Mouse (Mus musculus) spleen, embryonic (tissue): ENCODE results near the gene Aoc2.
"Not testable (repeated sequence)": the region's sequence is repeated elsewhere in the genome, so short reads cannot be mapped to it uniquely, and the experiment has no call there.

ENCODE experiments used
- CTCF ChIA-PET: fragments of 350-600 bp; sonication (Branson Sonifier 250); formaldehyde crosslinking; loops from one replicate; lab custom pipeline; 2022; lab: Charles Lee

Gene Aoc2

DNA sequence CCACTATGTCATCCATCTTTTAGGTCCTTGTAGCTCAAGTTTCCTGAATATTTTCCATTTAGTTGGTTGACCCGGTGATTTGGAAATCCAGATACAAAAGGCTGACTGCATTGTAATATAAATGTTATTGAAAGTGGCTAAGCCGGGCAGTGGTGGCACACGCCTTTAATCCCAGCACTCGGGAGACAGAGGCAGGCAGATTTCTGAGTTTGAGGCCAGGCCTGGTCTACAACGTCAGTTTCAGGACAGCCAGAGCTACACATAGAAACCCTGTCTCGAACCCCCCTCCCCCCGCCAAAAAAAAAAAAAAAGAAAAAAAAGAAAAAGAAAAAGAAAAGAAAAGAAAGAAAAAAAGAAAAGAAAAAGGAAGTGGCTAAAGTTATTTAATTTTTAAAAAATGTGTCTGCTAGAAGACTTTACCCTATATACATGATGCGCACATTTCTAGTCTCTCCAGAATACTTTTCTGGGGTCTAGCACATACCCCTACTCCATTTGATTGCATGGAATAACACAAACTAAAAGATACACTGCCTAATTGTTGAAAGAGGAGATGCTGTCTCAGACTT, 9.7 kb upstream of the Aoc2 start:
- CTCF ChIA-PET: interaction anchor here (0.7 kb wide), 1 partner anchor 1844 kb away, joined by 4 read pairs; no protein-coding TSS in a partner anchor

DNA sequence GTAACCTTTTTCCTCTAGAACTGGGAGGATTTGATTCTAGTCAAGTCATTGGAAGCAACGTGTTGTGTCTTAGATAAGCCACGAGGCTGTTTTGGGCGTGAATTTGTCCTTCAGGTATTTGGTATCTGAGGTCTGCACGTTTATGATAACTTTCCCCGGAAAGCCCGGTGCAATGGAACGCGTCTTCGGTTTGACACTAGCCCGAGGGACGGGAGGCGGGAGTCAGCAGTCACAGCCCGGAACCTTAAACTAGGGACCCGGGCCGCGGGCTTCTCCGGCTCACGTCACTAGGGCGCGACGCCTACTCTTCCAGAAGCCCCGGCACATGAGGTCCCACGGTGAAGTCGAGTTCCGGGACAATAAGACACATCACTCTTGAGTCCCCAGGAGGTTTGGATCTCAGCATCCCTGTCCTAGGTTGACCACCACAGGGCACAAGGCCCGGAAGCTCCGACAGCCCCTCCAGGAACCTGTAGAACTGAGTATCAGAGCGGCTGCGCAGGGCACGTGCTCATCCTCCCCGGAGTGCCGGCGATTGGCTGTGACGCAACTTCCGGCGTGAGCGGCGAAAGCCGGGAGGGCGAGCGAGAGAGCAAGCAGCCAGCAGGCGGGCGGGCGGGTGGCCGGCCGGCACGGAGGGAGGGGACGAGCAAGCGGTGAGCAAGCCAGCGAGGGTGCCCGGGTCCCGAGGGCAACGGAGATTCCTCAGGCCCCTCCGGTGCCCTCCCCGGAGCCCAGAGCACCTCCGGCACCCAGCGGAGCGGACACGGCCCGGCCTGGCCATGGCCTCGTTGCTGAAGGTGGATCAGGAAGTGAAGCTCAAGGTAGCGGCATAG, 9.0 kb upstream of the Aoc2 start, which contains the start of gene Psme3:
TSS of gene Psme3 (plus strand) at position 549 of the 836 bp plus-strand sequence.
- CTCF ChIA-PET: no interaction called here

DNA sequence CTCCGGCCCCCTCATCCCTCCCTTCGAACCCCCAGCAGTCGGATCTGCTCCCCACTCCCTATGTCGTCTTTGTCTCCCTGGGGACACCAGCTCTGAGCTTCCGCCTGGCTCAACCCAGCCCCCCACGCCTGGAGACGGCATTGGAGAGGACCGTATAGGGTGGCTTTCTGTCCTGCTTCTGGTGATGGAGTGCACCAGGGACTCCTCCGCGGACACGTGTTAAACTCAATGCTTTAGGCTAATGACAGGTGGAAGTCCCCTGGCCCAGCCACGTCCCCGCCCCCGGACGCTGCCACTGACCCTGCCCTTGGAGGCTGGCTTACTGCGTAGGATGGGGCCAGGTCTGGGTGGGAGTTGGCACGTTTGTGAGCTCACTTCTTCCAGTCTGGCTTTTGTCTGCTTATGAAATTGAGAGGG, 8.4 kb upstream of the Aoc2 start:
- CTCF ChIA-PET: no interaction called here

DNA sequence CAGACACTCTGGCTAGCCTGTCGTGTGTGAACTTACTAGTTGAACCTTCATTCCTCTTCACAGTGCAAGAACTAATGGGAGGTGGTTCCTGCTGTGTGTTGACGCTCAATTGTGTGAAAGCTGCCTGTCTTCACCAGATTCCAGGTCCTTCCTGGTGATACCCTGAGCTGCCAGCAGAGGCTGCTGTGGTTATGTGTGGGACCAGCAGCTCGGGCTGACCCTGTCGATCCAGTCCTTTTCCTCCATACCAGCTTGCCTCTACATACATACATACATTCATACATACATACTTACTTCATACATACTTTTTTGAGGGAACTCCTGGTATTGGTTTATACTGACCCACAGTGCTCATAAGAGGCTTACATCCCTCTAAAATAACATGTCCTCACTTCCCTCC, 1.3 kb upstream of the Aoc2 start:
- CTCF ChIA-PET: no interaction called here

DNA sequence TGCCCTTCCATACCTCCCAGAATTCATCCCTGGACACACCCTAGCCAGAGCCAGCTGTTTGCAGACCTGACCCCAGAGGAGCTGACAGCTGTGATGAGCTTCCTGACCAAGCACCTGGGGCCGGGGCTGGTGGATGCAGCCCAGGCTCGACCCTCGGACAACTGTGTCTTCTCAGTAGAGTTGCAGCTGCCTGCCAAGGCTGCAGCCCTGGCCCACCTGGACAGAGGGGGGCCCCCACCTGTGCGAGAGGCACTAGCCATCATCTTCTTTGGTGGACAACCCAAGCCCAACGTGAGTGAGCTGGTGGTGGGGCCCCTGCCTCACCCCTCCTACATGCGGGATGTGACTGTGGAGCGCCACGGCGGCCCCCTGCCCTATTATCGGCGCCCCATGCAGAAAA, 338 bp downstream of the Aoc2 start:
- CTCF ChIA-PET: not testable (repeated sequence)

DNA sequence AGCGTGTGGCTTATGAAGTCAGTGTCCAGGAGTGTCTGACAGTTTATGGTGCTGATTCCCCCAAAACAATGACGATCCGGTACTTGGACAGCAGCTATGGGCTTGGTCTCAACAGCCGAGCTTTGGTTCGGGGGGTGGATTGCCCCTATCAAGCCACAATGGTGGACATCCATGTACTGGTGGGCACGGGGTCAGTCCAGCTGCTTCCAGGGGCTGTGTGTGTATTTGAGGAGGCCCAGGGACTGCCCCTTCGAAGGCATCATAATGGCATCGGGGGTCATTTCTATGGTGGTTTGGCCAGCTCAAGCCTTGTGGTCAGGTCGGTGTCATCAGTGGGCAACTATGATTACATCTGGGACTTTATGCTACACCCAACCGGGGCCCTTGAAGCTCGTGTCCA, 1.3 kb downstream of the Aoc2 start:
- CTCF ChIA-PET: interaction anchor here (0.6 kb wide), 1 partner anchor 127 kb away, joined by 13 read pairs; no protein-coding TSS in a partner anchor

DNA sequence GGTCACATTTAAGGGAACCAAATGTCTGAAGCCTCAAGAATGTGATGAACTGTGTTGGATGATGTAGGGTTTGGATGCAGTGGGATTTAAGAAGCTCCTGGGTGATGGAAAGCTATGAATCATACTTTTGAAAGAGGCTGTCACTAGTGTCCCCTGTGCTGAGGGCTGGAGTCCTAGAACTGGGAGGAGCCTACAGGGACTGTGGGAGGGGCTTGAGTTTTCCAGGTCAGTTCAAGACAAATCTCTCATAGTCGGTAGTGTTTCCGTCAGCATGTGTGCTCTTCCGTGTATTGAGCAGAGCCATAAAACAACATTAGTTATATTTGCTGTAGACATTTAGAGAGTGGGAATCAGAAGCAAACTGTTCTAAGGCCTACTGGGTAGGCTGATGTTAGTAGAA, 2.4 kb downstream of the Aoc2 start:
- CTCF ChIA-PET: no interaction called here

DNA sequence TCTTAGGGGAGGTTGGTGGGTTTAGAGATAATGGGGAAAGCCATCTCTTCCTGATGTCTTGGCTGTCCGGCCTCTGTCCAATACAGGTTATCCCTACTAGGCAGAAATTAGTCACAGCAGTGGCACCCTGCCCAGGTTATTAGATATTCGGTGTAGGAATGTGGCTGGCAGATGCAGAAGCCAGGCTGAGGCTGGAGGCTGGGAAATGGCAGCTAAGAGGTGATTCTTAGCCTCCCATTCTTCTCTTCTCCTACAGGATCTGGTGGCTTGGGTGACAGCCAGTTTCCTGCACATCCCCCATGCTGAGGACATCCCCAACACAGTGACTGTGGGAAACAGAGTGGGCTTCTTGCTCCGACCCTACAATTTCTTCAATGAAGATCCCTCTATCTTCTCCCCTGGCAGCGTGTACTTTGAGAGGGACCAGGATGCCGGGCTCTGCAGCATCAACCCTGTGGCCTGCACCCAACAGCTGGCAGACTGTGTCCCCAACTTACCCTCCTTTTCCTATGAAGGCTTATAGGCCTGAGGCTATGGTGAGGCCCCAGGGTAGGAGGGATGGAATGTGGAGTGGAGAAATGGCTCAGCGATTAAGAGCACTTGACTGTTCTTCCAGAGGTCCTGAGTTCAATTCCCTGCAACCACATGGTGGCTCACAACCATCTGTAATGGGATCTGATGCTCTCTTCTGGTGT, 4.2 kb downstream of the Aoc2 start:
- CTCF ChIA-PET: no interaction called here

DNA sequence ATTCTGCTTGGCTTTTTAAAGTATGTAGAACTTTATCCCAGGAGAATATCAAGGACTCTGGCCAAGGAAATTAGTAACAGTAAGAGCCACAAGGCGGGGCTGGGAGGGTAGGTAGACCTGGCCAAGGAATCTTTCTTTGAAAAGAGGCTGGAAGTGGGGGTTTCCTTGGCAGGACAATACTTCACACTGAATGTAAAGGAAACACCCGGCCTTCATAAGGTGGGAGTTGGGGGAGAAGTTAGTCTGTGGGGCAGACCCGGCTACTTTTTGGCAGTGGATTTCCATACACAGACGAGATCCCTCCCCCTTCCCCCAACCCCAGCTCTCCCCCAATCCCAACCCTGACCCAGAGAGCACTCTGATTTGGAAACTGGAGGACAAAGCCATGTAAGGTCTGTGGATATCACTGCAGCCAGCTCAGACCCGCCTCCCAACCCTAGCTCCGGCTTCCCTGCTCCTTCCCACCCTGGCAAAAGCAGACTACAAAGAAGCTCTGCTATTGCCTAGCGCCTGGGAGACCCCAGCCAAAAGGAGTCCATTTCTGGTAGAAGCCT, 5.6 kb downstream of the Aoc2 start, which contains the start of gene Aoc3:
TSS of gene Aoc3 (plus strand) at position 235 of the 554 bp plus-strand sequence.
- CTCF ChIA-PET: no interaction called here

DNA sequence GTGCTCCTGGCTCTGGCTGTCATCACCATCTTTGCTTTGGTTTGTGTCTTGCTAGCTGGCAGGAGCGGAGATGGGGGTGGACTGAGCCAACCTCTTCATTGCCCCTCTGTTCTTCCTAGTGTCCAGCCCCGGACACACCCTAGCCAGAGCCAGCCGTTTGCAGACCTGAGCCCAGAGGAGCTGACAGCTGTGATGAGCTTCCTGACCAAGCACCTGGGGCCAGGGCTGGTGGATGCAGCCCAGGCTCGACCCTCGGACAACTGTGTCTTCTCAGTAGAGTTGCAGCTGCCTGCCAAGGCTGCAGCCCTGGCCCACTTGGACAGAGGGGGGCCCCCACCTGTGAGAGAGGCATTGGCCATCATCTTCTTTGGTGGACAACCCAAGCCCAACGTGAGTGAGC, 6.1 kb downstream of the Aoc2 start:
- CTCF ChIA-PET: not testable (repeated sequence)

DNA sequence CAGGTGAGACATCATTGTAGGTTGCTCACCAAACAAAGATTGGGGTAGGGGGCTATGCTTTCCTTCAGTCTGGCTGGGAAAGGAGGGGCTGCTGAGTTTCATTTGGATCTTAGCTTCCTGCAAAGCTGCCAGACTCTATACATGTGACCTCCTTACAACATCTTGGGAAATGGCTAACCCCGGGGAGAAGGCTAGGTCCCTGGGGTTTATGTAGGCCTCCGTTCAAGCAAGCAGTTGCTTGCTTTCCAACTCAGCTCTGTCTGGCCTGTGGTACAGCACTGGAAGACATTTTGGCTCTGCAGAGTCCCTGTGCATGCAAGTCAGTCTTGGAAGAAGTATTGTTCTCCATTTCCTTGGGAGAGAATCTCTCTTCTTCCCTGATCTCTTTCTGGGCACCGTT, 7.7 kb downstream of the Aoc2 start:
- CTCF ChIA-PET: no interaction called here

DNA sequence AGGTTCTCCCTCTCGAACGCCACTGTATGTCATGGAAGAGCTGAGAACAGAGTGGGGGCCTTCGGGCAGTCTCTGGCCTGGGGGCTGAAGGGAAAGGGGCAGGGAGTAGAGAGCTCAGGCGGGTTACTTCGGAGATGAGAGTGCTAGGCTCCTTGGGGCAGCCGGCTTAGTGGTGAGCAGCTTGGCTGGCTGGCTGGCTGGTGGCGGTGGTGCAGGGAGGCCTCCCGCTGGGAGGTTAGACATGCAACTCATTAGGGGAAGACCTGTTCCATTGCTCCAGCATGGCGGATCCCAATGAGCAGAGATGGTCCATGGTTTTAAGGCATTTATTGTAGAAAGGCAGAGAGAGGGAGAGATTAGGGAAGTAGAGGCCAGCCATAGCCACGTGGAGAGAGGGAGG, 9.2 kb downstream of the Aoc2 start:
- CTCF ChIA-PET: no interaction called here

DNA sequence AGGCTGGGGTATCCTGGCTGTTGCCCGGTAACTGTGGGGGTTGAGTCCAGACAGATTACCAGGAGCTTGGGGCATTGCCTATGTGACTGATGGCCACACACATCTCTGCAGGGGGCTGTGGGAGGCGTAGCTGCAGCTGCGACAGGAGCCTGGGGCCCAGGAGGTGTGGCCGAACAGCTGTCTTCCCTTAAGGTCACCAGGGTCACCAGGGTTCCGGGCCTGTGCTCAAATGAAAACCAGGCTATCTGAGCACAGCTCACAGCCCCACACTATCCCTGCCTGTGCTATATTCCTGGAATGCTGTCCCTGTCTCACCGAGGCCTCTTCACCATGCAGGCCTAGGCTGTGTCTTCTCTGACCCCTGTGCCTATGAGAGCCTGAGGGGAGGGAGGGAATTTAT, 9.7 kb downstream of the Aoc2 start:
- CTCF ChIA-PET: no interaction called here

DNA sequence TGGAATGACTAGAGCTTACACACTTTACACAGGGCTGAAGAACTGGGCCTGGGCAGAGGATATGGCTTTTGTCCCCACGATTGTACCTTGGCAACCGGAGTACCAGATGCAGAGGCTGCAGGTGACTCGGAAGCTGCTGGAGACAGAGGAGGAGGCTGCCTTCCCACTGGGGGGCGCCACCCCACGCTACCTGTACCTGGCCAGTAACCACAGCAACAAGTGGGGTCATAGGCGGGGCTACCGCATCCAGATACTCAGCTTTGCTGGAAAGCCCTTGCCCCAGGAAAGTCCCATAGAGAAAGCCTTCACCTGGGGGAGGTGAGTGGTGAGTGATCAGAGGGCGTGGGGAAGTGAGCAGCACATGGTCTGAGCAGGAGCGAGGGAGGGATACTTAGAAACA, 10.8 kb downstream of the Aoc2 start:
- CTCF ChIA-PET: interaction anchor here (0.9 kb wide), 1 partner anchor 171 kb away, joined by 17 read pairs; no protein-coding TSS in a partner anchor

DNA sequence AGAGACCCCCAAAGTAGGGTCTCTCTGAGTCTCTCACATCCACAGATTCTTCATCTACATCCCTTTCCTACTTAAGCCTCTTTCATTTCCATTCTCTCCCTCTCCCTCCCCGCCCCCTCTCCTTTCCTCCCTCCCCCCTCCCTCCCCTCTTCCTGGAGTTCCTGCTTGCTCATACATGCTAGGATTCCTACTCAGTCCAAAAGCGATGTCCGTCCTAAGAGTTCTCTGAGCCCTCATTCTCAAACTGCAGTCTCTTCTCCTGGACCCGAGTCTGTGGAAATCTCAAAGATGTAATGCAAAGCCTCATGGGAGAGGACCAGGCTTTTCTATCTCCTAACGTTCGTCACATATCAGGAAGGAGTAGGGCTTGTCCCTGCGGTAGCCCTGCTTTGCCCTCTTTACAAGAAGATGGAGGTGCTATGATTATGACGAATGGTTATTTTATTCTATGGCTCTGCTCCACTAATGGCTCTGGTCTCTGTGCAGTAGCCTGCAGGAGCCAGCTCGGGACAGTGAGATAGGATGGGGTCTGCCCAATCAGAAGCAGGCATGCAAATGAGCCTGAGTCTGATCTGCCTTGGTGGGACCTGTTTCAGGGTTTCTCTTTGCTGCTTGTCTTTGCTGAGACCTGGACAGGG, 13.4 kb downstream of the Aoc2 start:
- CTCF ChIA-PET: no interaction called here

DNA sequence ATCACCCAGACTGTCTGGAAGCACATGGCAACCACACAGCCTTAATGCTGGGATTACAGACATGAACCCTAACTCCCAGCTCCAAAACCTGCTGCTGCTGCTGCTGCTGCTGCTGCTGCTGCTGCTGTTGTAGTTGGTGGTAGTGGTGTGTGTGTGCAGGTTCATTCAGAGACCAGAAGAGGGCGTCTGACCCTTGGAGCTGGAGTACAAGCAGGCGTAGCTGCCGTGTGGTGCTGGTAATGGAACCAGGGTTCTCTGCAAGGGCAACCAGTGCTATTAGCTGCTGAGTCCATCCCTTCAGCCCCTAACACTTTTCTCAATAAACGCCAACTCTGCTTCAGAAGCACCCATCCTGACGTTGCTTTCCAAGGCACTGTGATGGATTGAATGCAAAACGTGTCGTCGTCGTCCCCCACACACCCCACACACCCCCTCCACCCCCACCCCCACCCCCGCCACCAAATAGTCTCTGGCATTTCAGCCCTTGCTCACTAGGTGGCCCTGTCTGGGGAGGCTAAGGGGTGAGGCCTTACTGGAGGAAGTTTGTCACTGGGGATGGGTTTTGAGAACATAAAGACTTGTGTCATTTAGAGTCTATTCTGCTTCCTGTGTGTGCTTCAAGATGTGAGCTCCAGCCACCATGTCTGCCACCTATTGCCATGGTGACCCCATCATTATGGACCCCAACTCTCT, 22.4 kb downstream of the Aoc2 start:
- CTCF ChIA-PET: no interaction called here

DNA sequence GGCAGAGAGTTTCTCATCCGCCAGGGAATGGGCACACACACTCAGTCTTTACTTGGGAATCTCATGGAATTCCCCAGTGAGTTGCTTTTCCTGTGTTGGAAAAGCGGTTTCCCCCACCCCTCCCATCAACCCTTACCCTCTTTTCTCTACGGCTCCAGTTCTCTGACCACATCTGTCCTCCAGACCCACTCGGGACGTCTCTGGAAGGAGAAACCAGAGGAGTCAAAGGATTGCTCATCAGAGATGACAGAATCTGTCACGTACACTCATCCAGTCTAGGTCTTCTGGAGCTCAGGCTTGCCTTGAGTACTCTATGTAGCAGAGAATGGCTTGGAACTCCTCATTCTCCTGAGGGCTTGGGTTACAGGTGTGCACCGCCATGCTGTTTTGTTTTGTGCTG, 23.9 kb downstream of the Aoc2 start:
- CTCF ChIA-PET: interaction anchor here (0.6 kb wide), 1 partner anchor 235 kb away, joined by 5 read pairs; no protein-coding TSS in a partner anchor

DNA sequence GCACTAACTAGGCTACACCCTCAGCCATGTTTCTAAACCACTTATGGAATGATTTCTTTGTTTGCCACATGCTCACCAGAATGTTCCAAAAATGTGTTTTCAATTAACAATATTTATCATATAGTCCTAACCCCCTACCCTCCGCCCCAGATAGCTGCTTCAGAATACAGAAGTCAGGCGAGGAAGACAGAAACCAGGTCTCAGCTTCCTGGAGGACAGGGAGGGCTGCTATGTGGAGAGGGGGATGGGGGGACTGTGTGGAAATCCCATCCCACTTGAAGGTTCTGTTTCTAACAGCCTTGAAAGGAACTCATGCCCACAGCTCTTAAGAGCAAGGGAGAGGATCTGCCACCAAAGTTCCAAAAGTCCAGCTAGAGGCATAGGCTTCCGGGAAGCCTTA, 24.4 kb downstream of the Aoc2 start:
- CTCF ChIA-PET: interaction anchor here (0.6 kb wide), 1 partner anchor 235 kb away, joined by 5 read pairs; no protein-coding TSS in a partner anchor

DNA sequence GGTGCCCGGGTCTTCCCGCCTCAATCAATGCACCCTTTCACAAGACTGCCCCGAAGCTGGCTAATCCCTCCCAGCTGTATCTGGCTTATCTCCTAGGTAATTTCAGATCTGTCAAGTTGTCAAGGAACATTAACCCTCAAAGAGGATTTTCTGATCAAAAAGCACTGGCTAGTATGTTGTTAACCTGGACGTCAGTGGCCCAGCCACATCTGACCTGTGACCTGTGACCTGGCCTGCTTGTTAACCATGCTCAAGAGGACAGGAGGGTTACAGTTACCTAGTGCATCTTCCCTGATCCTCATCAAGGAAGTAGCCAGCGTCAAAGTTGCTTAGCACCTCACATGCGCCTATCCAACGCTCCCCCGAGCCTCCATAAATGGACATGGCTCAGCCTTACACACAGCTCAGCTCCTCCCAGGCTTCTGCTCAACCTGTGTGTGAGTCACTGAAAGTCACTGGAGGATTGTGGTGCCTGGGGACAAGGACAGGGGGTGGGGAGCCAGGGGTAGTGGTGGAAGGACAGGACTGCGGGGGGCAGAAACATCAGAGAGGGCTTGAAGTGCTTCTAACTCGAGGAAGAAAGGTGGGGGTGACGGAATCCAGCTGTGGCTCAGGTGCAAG, 26.3 kb downstream of the Aoc2 start:
- CTCF ChIA-PET: no interaction called here

DNA sequence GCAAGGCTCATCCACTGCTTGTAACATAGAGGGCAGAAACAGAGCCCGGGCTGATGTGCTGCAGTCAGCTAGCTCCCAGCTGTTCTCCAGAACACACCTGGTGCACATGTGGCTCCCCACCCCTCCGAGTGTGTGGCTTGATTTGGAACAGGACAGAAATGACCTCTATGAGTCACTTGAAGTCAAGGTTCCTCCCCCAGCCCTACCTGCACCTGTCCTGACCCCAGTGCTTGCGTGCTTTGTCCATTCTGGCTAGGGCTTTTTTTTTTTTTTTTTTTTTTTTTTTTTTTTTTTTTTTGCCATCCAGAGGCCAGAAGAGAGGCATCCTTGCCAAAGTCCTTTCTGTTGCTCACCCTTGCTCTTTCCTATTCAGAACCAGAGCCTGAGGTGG, 26.9 kb downstream of the Aoc2 start:
- CTCF ChIA-PET: no interaction called here
